Mouse (Mus musculus) forebrain, embryonic 13.5 days (tissue): ENCODE measurements at regions not wholly inside any gene's neighbourhood (a gene's known extent, or its start where the extent isn't known, plus 50 kb on each side); places are given as distances from the start of the nearest gene placed in this dataset.

Experiments used
- ATAC-seq: fragments of 200-750 bp; cut with Nextera tagmentation; 2 replicates; pipeline ENCODE4 v1.8.0; 2017
- H3K27ac ChIP-seq: fragments of 300-500 bp; sonication (generic); 2 replicates; pipeline ENCODE4 v1.5.1; 2015; ENCODE audit warnings: inconsistent platforms, mild to moderate bottlenecking, moderate library complexity
- H3K27me3 ChIP-seq: fragments of 300-500 bp; sonication (generic); 2 replicates; pipeline ENCODE4 v1.6.1; 2015; ENCODE audit warnings: mild to moderate bottlenecking, inconsistent platforms
- H3K36me3 ChIP-seq: fragments of 300-500 bp; sonication (generic); 2 replicates; pipeline ENCODE4 v1.6.1; 2015; ENCODE audit warnings: mild to moderate bottlenecking, inconsistent platforms; ENCODE audit not compliant: poor library complexity, severe bottlenecking
- H3K4me1 ChIP-seq: fragments of 300-500 bp; sonication (generic); 2 replicates; pipeline ENCODE4 v1.6.1; 2015; ENCODE audit warnings: inconsistent platforms
- H3K4me2 ChIP-seq: fragments of 300-500 bp; sonication (generic); 2 replicates; pipeline ENCODE4 v1.6.1; 2015; ENCODE audit warnings: inconsistent platforms, mild to moderate bottlenecking, moderate library complexity
- H3K4me3 ChIP-seq: fragments of 300-500 bp; sonication (generic); 2 replicates; pipeline ENCODE4 v1.5.1; 2015; ENCODE audit warnings: mild to moderate bottlenecking, inconsistent platforms
- H3K9ac ChIP-seq: fragments of 300-500 bp; sonication (generic); 2 replicates; pipeline ENCODE4 v1.6.1; 2015; ENCODE audit warnings: mild to moderate bottlenecking, inconsistent platforms
- H3K9me3 ChIP-seq: fragments of 300-500 bp; sonication (generic); replicated peaks from 2 replicates; pipeline ENCODE4 v1.6.1; 2016; ENCODE audit warnings: inconsistent platforms
- WGBS: fragments of 180-500 bp; shearing (Covaris S2); methylation state at CpG from one replicate; pipeline ENCODE4 v1.1.7; 2015; 5-methylcytosine and 5-hydroxymethylcytosine counted together

GRCm38 (mm10) chr8:128165591-128165990 is 192.8 kb upstream of the Nrp1 start:
- WGBS = 95% methylated on average over 2 of the region's 2 CpGs
- no peak overlapping the region for H3K27ac ChIP-seq
- ATAC-seq = no peak

GRCm38 (mm10) chr8:128166097-128166496 is 192.3 kb upstream of the Nrp1 start:
- no peak for ATAC-seq
- Histone ChIP-seq H3K36me3 (no peaks in the 10 kb centered on the region), H3K27me3 (no peaks in the 10 kb centered on the region), H3K4me2 (no peak overlapping the region), H3K27ac (no peak overlapping the region), H3K4me3 (no peak overlapping the region), H3K9me3 (no peaks in the 10 kb centered on the region), H3K4me1 (no peaks in the 10 kb centered on the region), H3K9ac (no peak overlapping the region)
- WGBS = 90% methylated on average over 4 of the region's 4 CpGs

More at GRCm38 (mm10) chr8:128165591-128165990, 192.8 kb upstream of the Nrp1 start:
- no peak overlapping the region for H3K4me2 ChIP-seq
- H3K27me3 ChIP-seq = no peaks in the 10 kb centered on the region
- H3K4me3 ChIP-seq = no peak overlapping the region
- H3K9ac ChIP-seq = no peak overlapping the region
- no peaks in the 10 kb centered on the region for H3K4me1 ChIP-seq
- H3K9me3 ChIP-seq = no peaks in the 10 kb centered on the region
- H3K36me3 ChIP-seq = no peaks in the 10 kb centered on the region

- no peak overlapping the region for H3K4me2 ChIP-seq
- no peaks in the 10 kb centered on the region for H3K36me3 ChIP-seq
- WGBS = 68% methylated on average over 3 of the region's 3 CpGs
- no peaks in the 10 kb centered on the region for H3K9me3 ChIP-seq
- no peak overlapping the region for H3K4me3 ChIP-seq
- no peaks in the 10 kb centered on the region for H3K4me1 ChIP-seq
- H3K27me3 ChIP-seq = no peaks in the 10 kb centered on the region
- H3K9ac ChIP-seq = no peak overlapping the region
- no peak overlapping the region for H3K27ac ChIP-seq
- ATAC-seq = no peak
Measured at GRCm38 (mm10) chr8:128168819-128169218, 189.6 kb upstream of the Nrp1 start.

GRCm38 (mm10) chr8:128171116-128171515 is 187.3 kb upstream of the Nrp1 start:
- H3K27me3 ChIP-seq = no peaks in the 10 kb centered on the region
- no peak overlapping the region for H3K4me3 ChIP-seq
- ATAC-seq = no peak
- no peaks in the 10 kb centered on the region for H3K9me3 ChIP-seq
- H3K36me3 ChIP-seq = no peaks in the 10 kb centered on the region
- H3K9ac ChIP-seq = no peak overlapping the region
- H3K4me2 ChIP-seq = no peak overlapping the region
- H3K27ac ChIP-seq = no peak overlapping the region
- WGBS = 80% methylated on average over 1 of the region's 1 CpGs
- no peaks in the 10 kb centered on the region for H3K4me1 ChIP-seq

- H3K4me2 ChIP-seq = no peak overlapping the region
- H3K27me3 ChIP-seq = no peaks in the 10 kb centered on the region
- no peaks in the 10 kb centered on the region for H3K36me3 ChIP-seq
- no peak; the same call in 1 of the 2 replicates for ATAC-seq
- H3K27ac ChIP-seq = no peak overlapping the region
- no peaks in the 10 kb centered on the region for H3K9me3 ChIP-seq
- H3K9ac ChIP-seq = no peak overlapping the region
- no peaks in the 10 kb centered on the region for H3K4me1 ChIP-seq
- H3K4me3 ChIP-seq = no peak overlapping the region
- 53% methylated on average over 5 of the region's 5 CpGs for WGBS
Measured at GRCm38 (mm10) chr8:128180214-128180613, 178.2 kb upstream of the Nrp1 start.

GRCm38 (mm10) chr8:128183081-128183480 is 175.3 kb upstream of the Nrp1 start:
- Histone ChIP-seq H3K4me1 (no peaks in the 10 kb centered on the region), H3K9me3 (no peaks in the 10 kb centered on the region), H3K4me2 (no peak overlapping the region), H3K9ac (no peak overlapping the region), H3K27ac (no peak overlapping the region), H3K4me3 (no peak overlapping the region), H3K36me3 (no peaks in the 10 kb centered on the region), H3K27me3 (no peaks in the 10 kb centered on the region)
- 82% methylated on average over 4 of the region's 4 CpGs for WGBS
- ATAC-seq = no peak

GRCm38 (mm10) chr8:128188321-128188720 is 170.1 kb upstream of the Nrp1 start:
- no peaks in the 10 kb centered on the region for H3K27me3 ChIP-seq
- 79% methylated on average over 6 of the region's 6 CpGs for WGBS
- H3K9me3 ChIP-seq = no peaks in the 10 kb centered on the region
- no peak overlapping the region for H3K9ac ChIP-seq
- H3K4me1 ChIP-seq = no peaks in the 10 kb centered on the region
- H3K27ac ChIP-seq = no peak overlapping the region
- no peak overlapping the region for H3K4me3 ChIP-seq
- no peak for ATAC-seq
- H3K36me3 ChIP-seq = no peaks in the 10 kb centered on the region
- no peak overlapping the region for H3K4me2 ChIP-seq

- Histone ChIP-seq H3K27ac (no peak overlapping the region), H3K27me3 (no peaks in the 10 kb centered on the region), H3K4me2 (no peak overlapping the region), H3K4me1 (no peaks in the 10 kb centered on the region), H3K4me3 (no peak overlapping the region), H3K36me3 (no peaks in the 10 kb centered on the region), H3K9ac (no peak overlapping the region), H3K9me3 (no peaks in the 10 kb centered on the region)
- ATAC-seq = no peak
- 82% methylated on average over 3 of the region's 3 CpGs for WGBS
Measured at GRCm38 (mm10) chr8:128193293-128193887, 165.0 kb upstream of the Nrp1 start.

GRCm38 (mm10) chr8:128200815-128201214 is 157.6 kb upstream of the Nrp1 start:
- no peak overlapping the region for H3K27ac ChIP-seq
- ATAC-seq = no peak
- 89% methylated on average over 1 of the region's 1 CpGs for WGBS
- no peaks in the 10 kb centered on the region for H3K9me3 ChIP-seq
- H3K36me3 ChIP-seq = no peaks in the 10 kb centered on the region
- H3K4me1 ChIP-seq = no peaks in the 10 kb centered on the region
- no peak overlapping the region for H3K4me2 ChIP-seq
- no peak overlapping the region for H3K4me3 ChIP-seq
- no peak overlapping the region for H3K9ac ChIP-seq
- H3K27me3 ChIP-seq = no peaks in the 10 kb centered on the region

- ATAC-seq = no peak
- Histone ChIP-seq H3K27ac (no peak overlapping the region), H3K4me2 (no peak overlapping the region), H3K27me3 (no peaks in the 10 kb centered on the region), H3K4me1 (no peaks in the 10 kb centered on the region), H3K9ac (no peak overlapping the region), H3K9me3 (no peaks in the 10 kb centered on the region), H3K4me3 (no peak overlapping the region), H3K36me3 (no peaks in the 10 kb centered on the region)
- 88% methylated on average over 4 of the region's 4 CpGs for WGBS
Measured at GRCm38 (mm10) chr8:128201635-128202034, 156.8 kb upstream of the Nrp1 start.

- Histone ChIP-seq H3K27me3 (no peaks in the 10 kb centered on the region), H3K9me3 (no peaks in the 10 kb centered on the region), H3K36me3 (no peaks in the 10 kb centered on the region), H3K4me1 (no peaks in the 10 kb centered on the region), H3K9ac (no peak overlapping the region), H3K4me2 (no peak overlapping the region), H3K4me3 (no peak overlapping the region), H3K27ac (no peak overlapping the region)
- 84% methylated on average over 4 of the region's 4 CpGs for WGBS
- no peak for ATAC-seq
Measured at GRCm38 (mm10) chr8:128202158-128202886, 156.1 kb upstream of the Nrp1 start.

- Histone ChIP-seq H3K4me3 (no peak overlapping the region), H3K36me3 (no peaks in the 10 kb centered on the region), H3K4me1 (no peaks in the 10 kb centered on the region), H3K27me3 (no peaks in the 10 kb centered on the region), H3K9ac (no peak overlapping the region), H3K27ac (no peak overlapping the region), H3K9me3 (no peaks in the 10 kb centered on the region), H3K4me2 (no peak overlapping the region)
- 79% methylated on average over 3 of the region's 3 CpGs for WGBS
- ATAC-seq = no peak
Measured at GRCm38 (mm10) chr8:128204803-128205202, 153.6 kb upstream of the Nrp1 start.

GRCm38 (mm10) chr8:128207138-128207537 is 151.3 kb upstream of the Nrp1 start:
- Histone ChIP-seq H3K4me2 (no peak overlapping the region), H3K27ac (no peak overlapping the region), H3K4me3 (no peak overlapping the region), H3K4me1 (no peaks in the 10 kb centered on the region), H3K9ac (no peak overlapping the region), H3K36me3 (no peaks in the 10 kb centered on the region), H3K9me3 (no peaks in the 10 kb centered on the region), H3K27me3 (no peaks in the 10 kb centered on the region)
- ATAC-seq = no peak
